Mouse (Mus musculus): ENCODE data around the gene Tceal8.

Tceal8 gene

DNA sequence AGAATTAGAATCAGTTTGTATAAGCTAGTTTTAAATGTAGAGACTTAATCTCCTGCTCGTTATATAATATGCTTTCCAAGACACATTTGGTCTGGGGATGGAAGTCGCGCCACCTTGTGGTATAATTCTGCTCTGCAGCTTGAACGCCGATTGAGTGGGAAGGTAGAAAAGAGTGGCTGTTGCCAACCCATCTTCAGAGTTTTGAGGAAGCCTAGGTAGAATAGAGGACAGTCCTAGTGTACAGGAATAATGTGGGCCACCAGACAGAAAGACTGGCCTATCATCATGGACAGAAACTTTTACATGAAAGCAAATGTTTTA is 44.4 kb downstream of the Tceal8 start:
- DNase-seq (ENCODE audit: low spot score): no peak

DNA sequence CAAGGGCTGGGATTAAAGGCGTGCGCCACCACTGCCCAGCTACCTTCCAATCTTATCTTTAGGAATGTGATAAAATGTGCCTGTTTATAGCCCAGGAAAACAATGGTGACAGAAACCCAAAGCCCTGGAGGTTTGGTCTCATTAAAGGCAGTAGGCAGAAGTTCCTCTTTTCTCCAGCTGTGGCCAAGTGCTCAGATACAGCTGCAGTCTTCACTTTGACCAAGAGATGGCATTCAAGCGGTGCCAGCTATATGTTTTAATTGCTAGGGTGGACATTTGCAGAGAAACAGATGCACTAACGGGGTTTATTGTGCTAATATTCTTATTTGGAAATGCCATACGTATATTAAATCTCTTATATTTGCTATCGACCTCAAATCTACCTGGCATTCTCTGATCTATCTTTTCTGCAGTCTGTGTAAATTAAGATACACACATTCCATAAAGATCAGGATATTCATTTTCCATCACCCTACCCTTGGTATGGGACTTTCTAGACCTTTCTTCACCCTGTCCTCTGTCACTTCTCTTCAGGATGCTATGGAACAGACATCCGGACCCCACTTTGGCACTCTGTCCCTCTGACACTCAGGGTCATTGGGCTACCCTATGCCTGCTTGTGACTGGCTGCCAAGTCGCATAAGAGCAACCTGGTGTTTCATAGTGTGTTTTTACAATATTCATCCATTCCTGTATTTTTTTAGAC is 45.0 kb downstream of the Tceal8 start:
- DNase-seq (ENCODE audit: low spot score): no peak
